Mouse (Mus musculus): ENCODE measurements at regions not wholly inside any gene's neighbourhood (a gene's known extent, or its start where the extent isn't known, plus 50 kb on each side); places are given as distances from the start of the nearest gene placed in this dataset.

- no peak for TF ChIP-seq POLR2A (IDR thresholded peaks at IDR 0.05; ENCODE audit: extremely low read depth, insufficient read depth, low read length)
- no peak for TF ChIP-seq CTCF (IDR thresholded peaks at IDR 0.05; ENCODE audit: low read depth, low read length)
Measured at GRCm38 (mm10) chr3:40297120-40297519, 234.0 kb upstream of the Intu start.

Measured in liver, adult 2 months (tissue).